Mouse (Mus musculus) liver, embryonic 12.5 days (tissue): ENCODE data around the gene Kazn. TPM values are rescaled to one million over a fixed set of nuclear protein-coding genes. Genes with fewer than 3 reads are reported as not detected.

Experiments used
- ATAC-seq: fragments of 200-750 bp; cut with Nextera tagmentation; 2 replicates; pipeline ENCODE4 v1.8.0; 2017; ENCODE audit warnings: moderate number of reproducible peaks, mild to moderate bottlenecking, moderate library complexity
- H3K27ac ChIP-seq: fragments of 300-500 bp; sonication (generic); 2 replicates; pipeline ENCODE4 v1.5.1; 2016; ENCODE audit warnings: mild to moderate bottlenecking
- H3K27me3 ChIP-seq: fragments of 300-500 bp; sonication (generic); replicated peaks from 2 replicates; pipeline ENCODE4 v1.6.1; 2016; ENCODE audit warnings: mild to moderate bottlenecking, moderate library complexity
- H3K36me3 ChIP-seq: fragments of 300-500 bp; sonication (generic); 2 replicates; pipeline ENCODE4 v1.6.1; 2016; ENCODE audit warnings: mild to moderate bottlenecking, moderate library complexity
- H3K4me1 ChIP-seq: fragments of 300-500 bp; sonication (generic); 2 replicates; pipeline ENCODE4 v1.6.1; 2016
- H3K4me2 ChIP-seq: fragments of 300-500 bp; sonication (generic); 2 replicates; pipeline ENCODE4 v1.6.1; 2016; ENCODE audit warnings: mild to moderate bottlenecking, moderate library complexity
- H3K4me3 ChIP-seq: fragments of 300-500 bp; sonication (generic); 2 replicates; pipeline ENCODE4 v1.5.1; 2016; ENCODE audit warnings: mild to moderate bottlenecking, moderate library complexity
- H3K9ac ChIP-seq: fragments of 300-500 bp; sonication (generic); 2 replicates; pipeline ENCODE4 v1.6.1; 2016; ENCODE audit warnings: mild to moderate bottlenecking, moderate library complexity
- H3K9me3 ChIP-seq: fragments of 300-500 bp; sonication (generic); replicated peaks from 2 replicates; pipeline ENCODE4 v1.6.1; 2016; ENCODE audit warnings: mild to moderate bottlenecking, moderate library complexity
- WGBS: fragments of 180-500 bp; shearing (Covaris S2); methylation state at CpG from one replicate; pipeline ENCODE4 v1.1.7; 2016; ENCODE audit not compliant: insufficient replicate concordance; 5-methylcytosine and 5-hydroxymethylcytosine counted together
- polyA plus RNA-seq: library from polyadenylated mRNA; unstranded; fragments of >200 nt; fragmentation: Nextera tagmentation; extraction: Ambion mirVana; gene quantifications from 2 replicates; pipeline ENCODE4 v1.2.1, GENCODE M21; 2016

The Kazn gene
- polyA plus RNA-seq, 1 experiment from 2014 or later = 2.8 TPM

DNA sequence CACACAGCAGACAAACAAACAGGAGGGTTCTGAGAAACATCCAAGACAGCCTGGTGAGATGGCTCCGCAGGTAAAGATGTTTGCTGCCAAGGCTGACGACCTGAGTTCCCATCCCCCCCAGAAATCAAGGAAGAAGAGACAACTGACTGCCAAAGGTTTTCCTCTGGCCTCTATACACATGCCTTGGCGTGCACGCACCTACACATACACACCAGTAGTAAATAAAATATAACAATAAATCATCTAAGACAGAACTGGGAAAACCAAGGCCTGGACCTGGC lies 158.8 kb downstream of the Kazn start:
- Histone ChIP-seq H3K9ac (no peak overlapping the region), H3K27me3 (peaks cover 65% of the 10 kb centered on the region), H3K4me1 (peaks cover 67% of the 10 kb centered on the region), H3K4me2 (no peak overlapping the region), H3K4me3 (no peak overlapping the region), H3K9me3 (no peaks in the 10 kb centered on the region), H3K36me3 (no peaks in the 10 kb centered on the region), H3K27ac (no peak overlapping the region)
- 59% methylated on average over 4 of the region's 4 CpGs for WGBS
- ATAC-seq = no peak

DNA sequence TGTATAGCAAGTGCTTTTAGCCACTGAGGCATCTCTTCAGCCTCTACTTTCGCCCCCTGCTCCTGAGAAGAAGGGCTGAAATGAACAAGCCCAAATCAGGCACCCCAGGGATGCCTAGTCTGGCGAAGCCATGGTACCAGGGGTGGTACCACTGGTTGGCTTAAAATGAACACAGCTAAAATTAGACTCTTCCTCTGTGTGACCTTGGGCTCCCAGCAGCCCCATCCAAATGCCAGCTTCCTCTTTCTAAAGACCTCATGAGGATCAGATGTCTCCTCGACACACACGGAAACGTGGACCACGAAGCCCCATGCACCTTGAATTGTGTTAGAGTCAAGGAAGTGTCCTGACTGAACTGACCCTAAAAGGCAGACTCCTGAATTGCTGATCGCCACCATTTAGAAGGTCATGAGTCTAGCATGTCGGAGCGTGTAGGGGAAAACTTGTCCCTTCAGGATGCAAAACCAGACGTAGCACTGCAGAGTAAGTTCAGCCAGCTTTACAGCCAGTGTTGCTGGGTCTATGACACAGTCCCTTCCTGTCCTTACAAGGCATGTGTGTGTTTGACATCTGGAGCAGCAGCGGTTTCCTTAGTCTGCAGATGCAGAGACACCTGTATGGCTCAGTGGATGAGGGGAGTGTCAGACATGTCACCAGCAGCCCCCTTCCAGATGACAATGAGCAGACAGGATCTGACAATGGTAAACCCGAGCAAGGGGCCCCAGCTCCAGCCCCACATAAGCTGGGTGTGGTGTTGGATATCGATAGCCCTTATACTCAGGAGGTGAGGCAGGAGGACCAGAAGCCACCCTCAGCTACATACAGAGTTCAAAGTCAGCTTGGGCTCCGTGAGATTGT lies 159.3 kb downstream of the Kazn start:
- Histone ChIP-seq H3K36me3 (no peaks in the 10 kb centered on the region), H3K4me3 (no peak overlapping the region), H3K9me3 (no peaks in the 10 kb centered on the region), H3K9ac (no peak overlapping the region), H3K27ac (no peak overlapping the region), H3K4me2 (no peak overlapping the region), H3K27me3 (peaks cover 60% of the 10 kb centered on the region), H3K4me1 (peaks cover 71% of the 10 kb centered on the region)
- ATAC-seq = no peak
- WGBS = 47% methylated on average over 14 of the region's 14 CpGs

DNA sequence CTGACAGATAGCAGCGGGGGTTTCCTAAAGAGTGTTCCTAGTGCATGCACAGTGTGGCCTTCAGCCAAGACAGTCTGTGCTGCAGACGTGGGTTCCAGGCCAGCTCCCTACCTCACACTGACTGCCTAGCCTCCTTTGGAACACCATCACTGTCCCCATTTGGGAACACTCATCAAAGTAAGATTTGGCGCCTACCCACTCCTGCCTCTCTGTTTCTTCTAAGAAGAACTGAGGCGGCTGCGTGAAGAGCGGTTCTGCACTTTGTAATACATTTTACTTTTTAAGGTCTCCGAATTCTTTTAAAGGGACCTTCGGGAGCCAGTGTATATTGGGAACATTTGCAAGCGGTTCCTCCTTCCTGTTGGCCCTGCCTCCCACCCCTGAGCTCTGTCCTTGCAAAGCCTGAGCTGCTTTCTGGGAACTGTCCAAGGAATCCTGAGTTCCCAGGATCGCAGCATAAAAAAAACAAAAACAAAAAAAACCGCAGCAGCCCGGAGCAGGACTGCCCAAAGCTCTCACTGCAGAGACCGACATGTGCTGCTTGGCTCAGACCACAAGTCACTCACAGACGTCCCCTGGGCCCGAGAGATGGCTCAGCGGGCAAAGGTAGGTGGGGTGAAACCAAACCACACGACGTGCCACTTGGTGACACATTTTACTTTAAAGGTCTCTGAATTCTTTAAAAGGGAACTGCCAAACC lies 161.5 kb downstream of the Kazn start:
- Histone ChIP-seq H3K4me1 (peaks cover 70% of the 10 kb centered on the region), H3K9me3 (no peaks in the 10 kb centered on the region), H3K4me3 (no peak overlapping the region), H3K4me2 (no peak overlapping the region), H3K27me3 (peaks cover 46% of the 10 kb centered on the region), H3K36me3 (no peaks in the 10 kb centered on the region), H3K27ac (no peak overlapping the region), H3K9ac (no peak overlapping the region)
- WGBS = 21% methylated on average over 18 of the region's 18 CpGs
- no peak for ATAC-seq

DNA sequence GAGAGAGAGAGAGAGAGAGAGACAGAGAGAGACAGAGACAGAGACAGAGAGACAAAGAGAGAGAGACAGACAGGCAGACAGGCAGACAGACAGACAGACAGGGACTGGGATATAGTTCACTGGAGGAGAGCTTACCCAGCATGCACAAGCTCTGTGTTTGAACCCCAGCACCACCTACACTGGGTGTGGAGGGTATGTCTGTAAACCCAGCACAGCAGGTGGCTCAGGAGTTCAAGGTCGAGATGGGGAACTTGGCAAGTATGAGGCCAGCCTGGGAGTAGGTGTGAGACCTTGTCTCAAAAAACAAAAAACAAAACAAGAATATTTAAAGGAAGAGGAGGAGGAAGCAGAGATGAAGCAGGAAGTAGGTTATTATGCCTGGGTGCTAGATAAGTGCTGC lies 162.3 kb downstream of the Kazn start:
- H3K9me3 ChIP-seq = no peaks in the 10 kb centered on the region
- H3K4me1 ChIP-seq = peaks cover 67% of the 10 kb centered on the region
- H3K27ac ChIP-seq = no peak overlapping the region
- no peak overlapping the region for H3K4me2 ChIP-seq
- no peak overlapping the region for H3K9ac ChIP-seq
- peaks cover 43% of the 10 kb centered on the region for H3K27me3 ChIP-seq
- ATAC-seq = no peak
- WGBS = 21% methylated on average over 1 of the region's 1 CpGs
- H3K36me3 ChIP-seq = no peaks in the 10 kb centered on the region
- H3K4me3 ChIP-seq = no peak overlapping the region

DNA sequence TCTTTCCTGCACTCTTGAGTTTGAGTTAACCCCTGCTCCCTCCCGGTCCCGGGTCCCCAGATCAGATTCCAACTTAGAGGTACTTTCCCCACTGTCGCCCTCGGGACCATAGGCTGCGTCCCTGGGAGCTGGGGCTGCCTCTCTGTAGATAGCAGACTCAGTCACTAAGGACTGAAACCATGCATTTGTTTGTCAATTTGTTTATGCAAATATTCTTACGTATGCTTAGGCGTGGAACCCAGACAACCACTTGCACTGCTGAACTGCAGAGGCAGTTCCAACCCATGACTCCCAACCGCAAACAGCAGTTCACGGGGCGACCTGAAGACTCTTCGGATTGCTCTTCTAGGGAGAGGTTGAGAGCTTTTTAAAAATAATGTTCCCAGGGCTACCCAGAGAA lies 163.3 kb downstream of the Kazn start:
- no peak overlapping the region for H3K4me3 ChIP-seq
- no peak overlapping the region for H3K27ac ChIP-seq
- ATAC-seq = no peak
- 65% methylated on average over 11 of the region's 11 CpGs for WGBS
- no peaks in the 10 kb centered on the region for H3K36me3 ChIP-seq
- H3K9me3 ChIP-seq = no peaks in the 10 kb centered on the region
- no peak overlapping the region for H3K9ac ChIP-seq
- H3K4me2 ChIP-seq = no peak overlapping the region
- peaks cover 66% of the 10 kb centered on the region for H3K4me1 ChIP-seq
- peaks cover 38% of the 10 kb centered on the region for H3K27me3 ChIP-seq

DNA sequence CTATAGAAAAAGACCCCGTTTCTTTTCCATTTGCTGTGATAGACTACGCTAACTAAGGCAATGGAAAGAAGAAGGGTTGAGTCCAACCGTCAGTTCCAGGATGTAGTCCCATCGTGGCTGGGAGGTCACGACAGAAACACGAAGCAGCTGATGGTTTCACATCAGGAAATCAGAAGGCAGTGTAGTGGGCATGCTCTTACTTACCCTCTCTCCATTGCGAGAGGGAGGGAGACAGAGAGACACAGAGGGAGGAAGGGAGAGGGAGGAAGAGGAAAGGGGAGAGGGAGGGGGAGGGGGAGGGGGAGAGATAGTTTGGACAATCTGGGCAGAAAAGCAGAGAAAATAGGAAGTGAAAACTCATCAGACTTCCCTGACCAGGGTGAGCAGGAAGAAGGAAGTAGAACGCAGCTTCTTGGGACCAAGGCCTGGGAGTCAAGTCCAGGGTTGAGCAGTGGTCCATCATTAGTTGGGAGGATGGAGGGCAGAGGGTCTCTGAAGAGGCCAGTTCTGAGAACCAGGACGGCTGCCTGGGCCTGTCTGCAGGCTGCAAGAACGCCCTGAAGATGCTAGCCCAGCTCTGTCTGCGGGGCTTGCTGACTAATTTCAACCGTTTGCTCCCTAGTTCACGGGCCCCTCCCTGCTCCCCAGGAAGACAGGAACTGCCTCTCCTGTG lies 165.0 kb downstream of the Kazn start:
- Histone ChIP-seq H3K4me2 (no peak overlapping the region), H3K9me3 (no peaks in the 10 kb centered on the region), H3K27me3 (peaks cover 35% of the 10 kb centered on the region), H3K4me1 (peaks cover 56% of the 10 kb centered on the region), H3K9ac (no peak overlapping the region), H3K36me3 (no peaks in the 10 kb centered on the region), H3K4me3 (no peak overlapping the region), H3K27ac (no peak overlapping the region)
- ATAC-seq = no peak
- 26% methylated on average over 13 of the region's 13 CpGs for WGBS

DNA sequence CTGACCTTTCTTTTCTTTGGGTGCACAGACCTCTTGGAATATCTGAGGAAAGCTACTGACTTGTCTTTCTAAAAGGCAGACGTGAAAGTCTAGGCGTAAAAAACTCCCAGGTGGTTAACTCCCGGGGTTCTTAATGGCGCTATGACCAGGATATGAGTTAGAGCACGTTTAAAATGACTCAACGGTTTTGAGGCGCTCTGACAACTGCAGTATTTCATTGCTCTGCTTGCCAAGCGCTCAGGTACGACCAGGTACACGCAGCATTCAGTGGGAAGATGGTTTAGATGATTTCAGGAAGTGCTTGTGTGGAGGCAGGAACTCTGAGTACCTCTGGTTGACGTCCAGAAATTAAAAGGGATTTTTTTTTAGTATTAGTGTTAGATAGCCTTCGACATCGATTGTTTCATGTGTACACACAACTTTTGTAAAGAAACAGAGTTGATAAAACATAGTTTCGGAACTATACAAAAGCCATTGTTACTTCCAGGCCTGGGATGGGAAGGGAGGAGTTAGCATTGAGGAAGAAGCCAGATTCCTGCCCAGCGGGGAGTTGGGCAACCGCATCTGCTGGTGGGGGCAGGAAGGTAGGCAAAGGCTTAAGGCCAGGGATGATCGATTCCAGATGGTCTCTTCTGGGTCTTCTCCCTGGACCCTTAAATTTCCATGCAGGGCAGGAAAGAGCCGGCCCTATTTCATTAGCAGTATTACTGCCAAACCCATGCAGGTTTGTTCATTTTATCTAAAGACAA lies 167.8 kb downstream of the Kazn start:
- Histone ChIP-seq H3K36me3 (no peaks in the 10 kb centered on the region), H3K9me3 (no peaks in the 10 kb centered on the region), H3K27me3 (peaks cover 51% of the 10 kb centered on the region), H3K4me2 (no peak overlapping the region), H3K4me3 (no peak overlapping the region), H3K9ac (no peak overlapping the region), H3K27ac (peak overlapping the region; percentile 53), H3K4me1 (peaks cover 48% of the 10 kb centered on the region)
- 16% methylated on average over 18 of the region's 18 CpGs for WGBS
- no peak for ATAC-seq

DNA sequence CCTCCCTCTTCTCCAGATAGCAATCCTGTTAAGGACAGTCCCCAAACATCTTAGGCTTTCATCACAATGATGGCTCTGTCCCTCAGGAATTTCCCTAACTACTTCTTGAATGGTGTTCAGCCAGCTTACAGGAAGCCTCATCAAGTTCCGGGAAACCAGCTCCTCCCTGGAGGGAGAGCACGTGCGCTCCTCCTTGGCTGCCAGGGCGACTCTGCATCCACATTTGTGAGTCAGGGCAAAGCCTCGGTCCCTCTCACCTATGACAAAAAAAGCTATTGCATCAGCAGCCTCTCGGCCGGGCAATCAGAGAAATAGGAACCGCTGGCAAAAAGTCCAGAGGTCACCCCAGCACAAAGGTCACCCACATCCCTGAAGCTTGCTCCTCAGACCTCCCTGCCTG lies 168.4 kb downstream of the Kazn start:
- Histone ChIP-seq H3K4me3 (no peak overlapping the region), H3K27ac (peak overlapping the region; percentile 53; the same call in 1 of the 2 replicates), H3K4me2 (no peak overlapping the region), H3K27me3 (peaks cover 51% of the 10 kb centered on the region), H3K36me3 (no peaks in the 10 kb centered on the region), H3K4me1 (peaks cover 49% of the 10 kb centered on the region), H3K9ac (no peak overlapping the region), H3K9me3 (no peaks in the 10 kb centered on the region)
- 11% methylated on average over 8 of the region's 8 CpGs for WGBS
- ATAC-seq = no peak

DNA sequence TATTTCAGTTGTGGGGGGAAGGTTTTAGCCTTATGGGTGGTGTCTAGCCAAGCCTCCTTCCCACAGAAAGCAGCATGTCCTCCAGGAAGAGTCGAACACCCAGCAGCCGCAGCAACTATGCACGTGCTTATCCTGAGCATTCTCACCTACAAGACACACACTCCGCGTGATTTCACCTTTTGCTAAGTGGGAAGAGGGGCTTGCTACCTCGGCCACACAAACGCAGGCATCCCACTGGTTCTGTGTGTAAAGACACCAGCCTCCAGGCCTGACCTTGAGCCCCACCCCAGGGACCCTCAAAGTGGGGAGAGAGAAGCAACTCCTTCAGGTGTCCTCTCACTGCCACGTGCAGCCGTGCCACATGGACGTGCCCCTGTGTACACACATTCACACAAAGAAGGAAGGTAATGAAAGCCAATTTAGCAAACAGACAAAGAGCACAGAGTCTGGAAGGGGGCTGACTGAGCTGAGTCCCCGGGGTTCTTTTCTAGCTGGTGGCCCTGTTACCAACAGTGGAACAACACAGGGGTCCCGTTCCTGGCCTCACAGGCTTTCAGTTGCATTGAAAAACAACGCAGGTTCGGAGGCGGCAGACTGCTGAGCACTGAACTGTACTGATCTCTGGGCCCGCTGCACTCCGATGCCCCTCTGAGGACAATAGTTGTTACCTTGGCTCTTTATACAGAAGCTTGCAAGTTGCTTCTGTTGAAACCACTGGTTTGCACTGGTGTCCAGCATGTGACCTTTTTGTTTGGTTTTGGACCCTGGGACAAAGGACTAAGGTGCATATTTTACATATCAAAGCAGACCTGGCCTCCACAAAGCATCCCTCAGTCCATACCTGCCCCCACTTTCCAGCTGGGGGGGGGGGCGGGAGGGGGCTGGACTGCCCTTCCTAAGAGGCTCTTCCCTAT lies 170.0 kb downstream of the Kazn start:
- H3K4me1 ChIP-seq = peaks cover 50% of the 10 kb centered on the region

DNA sequence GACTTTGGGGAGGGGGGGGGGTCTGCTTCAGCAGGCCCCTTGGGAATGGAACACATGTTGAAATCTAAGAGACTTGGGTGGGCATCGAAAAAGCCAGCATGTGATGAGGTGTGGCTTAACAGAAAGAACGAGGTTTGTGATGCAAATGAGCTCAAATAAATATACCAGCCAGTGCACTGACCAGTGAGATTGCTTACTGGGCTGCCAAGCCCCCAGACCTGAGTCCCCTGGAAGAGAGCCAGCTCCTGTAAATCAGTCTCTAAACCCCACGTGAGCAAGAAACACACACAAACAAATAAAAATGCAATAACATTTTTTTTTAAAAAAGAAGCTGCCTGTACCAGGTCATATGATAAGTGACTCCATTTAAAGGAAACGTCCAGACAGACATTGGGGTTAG lies 172.6 kb downstream of the Kazn start:
- no peak overlapping the region for H3K9ac ChIP-seq
- no peaks in the 10 kb centered on the region for H3K36me3 ChIP-seq
- no peak overlapping the region for H3K27ac ChIP-seq
- H3K4me2 ChIP-seq = no peak overlapping the region
- H3K9me3 ChIP-seq = no peaks in the 10 kb centered on the region
- 55% methylated on average over 4 of the region's 4 CpGs for WGBS
- no peak overlapping the region for H3K4me3 ChIP-seq
- H3K27me3 ChIP-seq = peaks cover 57% of the 10 kb centered on the region
- peaks cover 53% of the 10 kb centered on the region for H3K4me1 ChIP-seq
- no peak for ATAC-seq

More for the DNA sequence above, 170.0 kb downstream of the Kazn start:
- Histone ChIP-seq H3K9ac (no peak overlapping the region), H3K9me3 (no peaks in the 10 kb centered on the region), H3K4me3 (no peak overlapping the region), H3K36me3 (no peaks in the 10 kb centered on the region), H3K27ac (peak overlapping the region; percentile 67), H3K27me3 (peaks cover 58% of the 10 kb centered on the region), H3K4me2 (no peak overlapping the region)
- peak; percentile 43 for ATAC-seq
- whole genome bisulfite sequencing = 48% methylated on average over 18 of the region's 18 CpGs

DNA sequence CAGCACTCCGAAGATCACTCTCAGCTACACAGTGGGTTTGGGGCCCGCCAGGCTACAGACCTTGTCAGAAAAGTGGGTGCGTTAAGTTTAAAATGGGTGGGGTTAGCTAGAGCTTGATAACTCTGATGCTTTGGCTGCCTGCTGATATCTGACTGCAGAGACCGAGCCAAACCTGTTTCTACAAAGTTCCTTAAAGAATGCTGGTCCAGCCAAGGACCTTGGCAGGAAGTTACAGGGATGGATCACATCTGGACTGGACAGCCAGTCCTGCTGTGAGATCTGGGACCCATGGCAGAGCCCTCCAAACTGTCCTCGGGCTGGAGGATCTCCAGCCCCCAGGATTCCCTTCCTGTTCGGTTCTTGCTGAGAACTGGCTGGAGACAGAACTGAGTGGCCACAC lies 173.4 kb downstream of the Kazn start:
- ATAC-seq = no peak

More for the DNA sequence above, 173.4 kb downstream of the Kazn start:
- 0 out of 2 replicates have a peak overlapping the region, but pooled peaks have one; percentile 1 for H3K4me3 ChIP-seq
- no peaks in the 10 kb centered on the region for H3K9me3 ChIP-seq
- peak overlapping the region; percentile 38 for H3K4me2 ChIP-seq
- no peak overlapping the region for H3K9ac ChIP-seq
- WGBS = 25% methylated on average over 6 of the region's 6 CpGs
- H3K27ac ChIP-seq = peak overlapping the region; percentile 56
- H3K36me3 ChIP-seq = no peaks in the 10 kb centered on the region
- H3K27me3 ChIP-seq = peaks cover 55% of the 10 kb centered on the region
- peaks cover 47% of the 10 kb centered on the region for H3K4me1 ChIP-seq
